Mouse (Mus musculus): ENCODE measurements around the gene Fkrp.

DNA sequence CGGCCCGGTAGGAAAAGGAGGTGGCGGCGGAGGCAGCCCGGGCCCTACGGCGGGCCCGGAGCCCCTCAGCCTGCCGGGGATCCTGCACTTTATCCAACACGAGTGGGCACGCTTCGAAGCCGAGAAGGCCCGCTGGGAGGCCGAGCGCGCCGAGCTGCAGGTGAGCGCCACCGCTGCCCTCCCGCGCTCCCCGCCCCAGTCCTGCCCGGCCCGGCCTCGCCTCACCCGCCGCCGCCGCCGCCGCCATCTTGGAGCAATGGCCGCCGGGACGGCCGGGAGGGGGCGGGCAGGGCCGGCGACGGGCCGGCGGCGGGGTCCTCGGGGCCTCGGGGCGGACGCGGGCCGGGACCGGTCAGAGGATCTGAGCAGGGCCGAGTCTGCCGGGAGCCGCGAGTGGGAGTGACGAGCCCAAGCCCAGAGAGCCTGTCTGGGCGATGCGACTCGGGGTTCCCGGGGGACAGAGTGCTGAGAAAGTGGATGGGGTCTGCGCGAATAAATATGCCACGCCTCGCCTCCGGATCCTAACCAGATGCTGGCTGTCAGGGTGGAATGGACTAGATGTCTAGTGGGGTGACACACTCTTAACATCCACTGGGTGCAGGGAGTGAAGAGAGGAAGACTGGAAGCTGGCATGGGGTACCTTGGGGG is at the start of gene Fkrp:
- TF ChIP-seq GATA1 (IDR thresholded peaks at IDR 0.05; ENCODE audit: low read length) (no peak), TAL1 (IDR thresholded peaks at IDR 0.05; ENCODE audit: low read length) (no peak)

Data from erythroblast, embryonic 14.5 days (primary cell).